Comparison of ENCODE assay signal across 23 mouse cellular contexts in the genomic region with DNA sequence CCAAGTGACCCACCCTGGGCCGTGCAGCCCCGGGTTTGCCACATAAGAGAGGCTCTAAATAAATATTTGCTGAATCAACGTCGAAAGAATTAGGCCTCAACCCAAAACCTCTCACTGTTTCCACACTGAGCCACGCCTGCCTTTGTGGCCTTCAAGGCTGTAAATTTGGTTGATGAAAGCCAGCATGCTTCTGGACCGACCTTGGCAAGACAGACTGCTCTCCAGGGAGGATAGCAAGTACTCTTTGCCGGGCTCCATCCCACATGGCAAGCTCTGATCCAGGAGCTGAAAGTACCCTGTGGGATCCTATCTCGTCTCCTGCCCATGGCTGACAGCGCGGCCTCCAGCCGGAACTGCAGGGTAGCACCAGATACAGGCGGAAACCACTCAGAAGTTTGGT. TPM values are rescaled to one million over a fixed set of nuclear protein-coding genes. Genes with fewer than 3 reads are reported as not detected.
A peak's percentile ranks its signal among the peaks of the same experiment; 100 is the strongest.
DNase-seq lines count a peak whose midpoint lies in the region; ATAC-seq lines count a peak whose summit lies in the region.
"Had no signal": no experiment of that assay in that cellular context is flagged by ENCODE, and none has a peak within 500 bp of the region (broad histone marks: within the 10 kb centered on the region; RNA-seq: fewer than 3 reads in every experiment).

No protein-coding gene starts in this region.

- no peak overlapping the region for H3K27ac ChIP-seq in embryonic facial prominence, embryonic 13.5 days
- H3K27ac ChIP-seq in embryonic facial prominence, embryonic 10.5 days (replicated peaks): no peak overlapping the region
- no peak overlapping the region for H3K27ac ChIP-seq in hindbrain, embryonic 10.5 days
- H3K27ac ChIP-seq: forebrain, embryonic 15.5 days; hindbrain, postnatal 0 days; kidney, postnatal 0 days had no signal

- no peaks in the 10 kb centered on the region for H3K9me3 ChIP-seq in embryonic facial prominence, embryonic 13.5 days
- H3K9me3 ChIP-seq in embryonic facial prominence, embryonic 10.5 days: no peaks in the 10 kb centered on the region
- no peaks in the 10 kb centered on the region for H3K9me3 ChIP-seq in hindbrain, embryonic 10.5 days
- H3K9me3 ChIP-seq: forebrain, embryonic 15.5 days; stomach, embryonic 15.5 days had no signal

- H3K4me1 ChIP-seq in embryonic facial prominence, embryonic 13.5 days: peaks cover 20% of the 10 kb centered on the region
- H3K4me1 ChIP-seq in embryonic facial prominence, embryonic 10.5 days: peaks cover 23% of the 10 kb centered on the region
- peaks cover 12% of the 10 kb centered on the region for H3K4me1 ChIP-seq in hindbrain, embryonic 10.5 days (replicated peaks)

- H3K9ac ChIP-seq in embryonic facial prominence, embryonic 13.5 days: 0 out of 2 replicates have a peak overlapping the region, but pooled peaks have one; percentile 44
- H3K9ac ChIP-seq: forebrain, embryonic 15.5 days; stomach, embryonic 15.5 days had no signal

- no peak for ATAC-seq in embryonic facial prominence, embryonic 13.5 days (ENCODE audit: insufficient number of reproducible peaks, insufficient read depth, low FRiP score, low TSS enrichment, low read depth)
- no peak for ATAC-seq in frontal cortex, adult (ENCODE audit: low TSS enrichment)
- ATAC-seq: intestine, postnatal 0 days; Patski had no signal

- H3K27me3 ChIP-seq in embryonic facial prominence, embryonic 13.5 days: no peaks in the 10 kb centered on the region; the same call in 1 of the 2 replicates
- H3K27me3 ChIP-seq in embryonic facial prominence, embryonic 10.5 days (replicated peaks; ENCODE audit: low read depth, poor library complexity, severe bottlenecking): peaks cover 36% of the 10 kb centered on the region
- peaks cover 29% of the 10 kb centered on the region for H3K27me3 ChIP-seq in hindbrain, embryonic 10.5 days (ENCODE audit: insufficient read depth, poor library complexity, severe bottlenecking)
- H3K27me3 ChIP-seq: Patski; stomach, embryonic 15.5 days had no signal

- WGBS in embryonic facial prominence, embryonic 13.5 days: 59% methylated on average over 12 of the region's 12 CpGs
- 65% methylated on average over 12 of the region's 12 CpGs for WGBS in embryonic facial prominence, embryonic 10.5 days
- WGBS in hindbrain, embryonic 10.5 days: 63% methylated on average over 12 of the region's 12 CpGs

- no peak overlapping the region for H3K4me2 ChIP-seq in embryonic facial prominence, embryonic 13.5 days

- H3K36me3 ChIP-seq in embryonic facial prominence, embryonic 13.5 days: no peaks in the 10 kb centered on the region
- H3K36me3 ChIP-seq in embryonic facial prominence, embryonic 10.5 days (replicated peaks): no peaks in the 10 kb centered on the region
- H3K36me3 ChIP-seq in hindbrain, embryonic 10.5 days: no peaks in the 10 kb centered on the region
- H3K36me3 ChIP-seq: forebrain, embryonic 15.5 days; stomach, embryonic 15.5 days had no signal

- no peak overlapping the region for H3K4me3 ChIP-seq in embryonic facial prominence, embryonic 13.5 days
- H3K4me3 ChIP-seq in embryonic facial prominence, embryonic 10.5 days: no peak overlapping the region
- H3K4me3 ChIP-seq in hindbrain, embryonic 10.5 days: no peak overlapping the region
- H3K4me3 ChIP-seq: forebrain, embryonic 15.5 days; stomach, embryonic 15.5 days had no signal

- DNase-seq in embryonic facial prominence, embryonic 10.5 days (ENCODE audit: low spot score): no peak
- DNase-seq in urinary bladder, postnatal 14 days (ENCODE audit: low spot score): peak; percentile 42
- no peak for DNase-seq in urinary bladder, postnatal 4 days (ENCODE audit: low spot score in 2 of 2)
- peak; percentile 50 for DNase-seq in adrenal gland, postnatal 14 days
- DNase-seq in hindbrain, embryonic 10.5 days (ENCODE audit: low spot score): no peak
- DNase-seq: cerebellum, adult 11 months; cerebellum, postnatal 10 days; gastrocnemius, postnatal 25 days; liver; midbrain, embryonic 14.5 days; right cerebral cortex, postnatal 25 days; thymus, postnatal 14 days had no signal

RNA-seq across cellular contexts. Expression of gene Nipal3, which starts 14.7 kb away (rescaled TPM):
- 2.3 and 3.5 TPM in 2 replicates for polyA plus RNA-seq in embryonic facial prominence, embryonic 13.5 days (2015; fragmentation: Nextera tagmentation; extraction: Ambion mirVana)
- polyA plus RNA-seq in embryonic facial prominence, embryonic 10.5 days (2016; fragmentation: Nextera tagmentation; extraction: Ambion mirVana): 3.2 and 3.7 TPM in 2 replicates
- total RNA-seq in adrenal gland, postnatal 14 days (2021): 15.5 and 15.8 TPM in 2 replicates
- polyA plus RNA-seq in hindbrain, embryonic 10.5 days (2016; fragmentation: Nextera tagmentation; extraction: Ambion mirVana): 1.8 and 2.5 TPM in 2 replicates

RNA-seq across cellular contexts. Expression of gene Stpg1, which starts 14.9 kb away (rescaled TPM):
- 0.21 TPM in 1 of 2 replicates, not detected in the other for polyA plus RNA-seq in embryonic facial prominence, embryonic 13.5 days (2015; fragmentation: Nextera tagmentation; extraction: Ambion mirVana)
- polyA plus RNA-seq in embryonic facial prominence, embryonic 10.5 days (2016; fragmentation: Nextera tagmentation; extraction: Ambion mirVana): 0.18 and 0.37 TPM in 2 replicates
- 0.19 and 1.1 TPM in 2 replicates for total RNA-seq in adrenal gland, postnatal 14 days (2021)
- polyA plus RNA-seq in hindbrain, embryonic 10.5 days (2016; fragmentation: Nextera tagmentation; extraction: Ambion mirVana): 0.66 and 1.2 TPM in 2 replicates
- total RNA-seq: CH12.LX; hematopoietic stem cell, adult 5-6 weeks had no signal
- polyA plus RNA-seq: liver, embryonic 16.5 days; Patski had no signal

Comparison
In these comparisons a context has a peak if more than half of its experiments do, and no peak if none do; other contexts are left out.
1. DNase-seq: peak in urinary bladder, postnatal 14 days (single experiment) and adrenal gland, postnatal 14 days (single experiment); none in embryonic facial prominence, embryonic 10.5 days (single experiment), urinary bladder, postnatal 4 days (0 of 2) and hindbrain, embryonic 10.5 days (single experiment).